Mouse (Mus musculus) right cerebral cortex, postnatal 36 days (tissue): ENCODE measurements around the gene Rps28.
A peak's percentile ranks its signal among the peaks of the same experiment; 100 is the strongest.
"Not testable (repeated sequence)": the region's sequence is repeated elsewhere in the genome, so short reads cannot be mapped to it uniquely, and the experiment has no call there.

Experiments
- DNase-seq, 2 experiments: peaks; one replicate each; pipeline ENCODE4 v3.0.0; 2022; ENCODE audit warnings: low spot score in 2 of 2, mixed read lengths in 1 of 2

Rps28 gene

GRCm38 (mm10) chr17:33824084-33824996 lies at the start of gene Rps28, which contains the start of gene Ndufa7:
TSS of gene Rps28 (minus strand) at chr17:33824562.
TSS of gene Ndufa7 (plus strand) at chr17:33824572.
- peak; percentile 96 for DNase-seq

GRCm38 (mm10) chr17:33873537-33873936 lies 49.2 kb upstream of the Rps28 start, which contains the start of gene Gm7029:
TSS of gene Gm7029 (plus strand) at chr17:33873837.
- DNase-seq: not testable (repeated sequence)

GRCm38 (mm10) chr17:33865330-33866030 lies 41.1 kb upstream of the Rps28 start:
- peak; percentile 80 to 93 for DNase-seq

- no peak for DNase-seq
Measured at GRCm38 (mm10) chr17:33857816-33858215, 33.5 kb upstream of the Rps28 start.

GRCm38 (mm10) chr17:33851331-33851730 lies 27.0 kb upstream of the Rps28 start:
- DNase-seq: no peak

GRCm38 (mm10) chr17:33848139-33848538 lies 23.8 kb upstream of the Rps28 start:
- DNase-seq: no peak

- DNase-seq: no peak
Measured at GRCm38 (mm10) chr17:33844196-33844595, 19.8 kb upstream of the Rps28 start.

GRCm38 (mm10) chr17:33842966-33843795 lies 18.8 kb upstream of the Rps28 start, which contains the start of gene Cd320:
TSS of gene Cd320 (plus strand) at chr17:33843091.
- DNase-seq: peak; percentile 89

GRCm38 (mm10) chr17:33829561-33829960 lies 5.2 kb upstream of the Rps28 start:
- no peak for DNase-seq

GRCm38 (mm10) chr17:33828892-33829291 lies 4.5 kb upstream of the Rps28 start:
- DNase-seq: no peak

GRCm38 (mm10) chr17:33826850-33827249 lies 2.5 kb upstream of the Rps28 start:
- DNase-seq: peak in 1 of 2 experiments; percentile 54

GRCm38 (mm10) chr17:33825462-33825861 lies 1.1 kb upstream of the Rps28 start:
- DNase-seq: no peak

GRCm38 (mm10) chr17:33824997-33825330 lies 602 bp upstream of the Rps28 start:
- not testable (repeated sequence) for DNase-seq

- not testable (repeated sequence) for DNase-seq
Measured at GRCm38 (mm10) chr17:33823171-33823570, 1.2 kb downstream of the Rps28 start.

- no peak for DNase-seq
Measured at GRCm38 (mm10) chr17:33822436-33822959, 1.9 kb downstream of the Rps28 start.

GRCm38 (mm10) chr17:33817969-33818643 lies 6.3 kb downstream of the Rps28 start:
- no peak for DNase-seq

GRCm38 (mm10) chr17:33817184-33817968 lies 7.0 kb downstream of the Rps28 start:
- DNase-seq: peak; percentile 90 to 92

- DNase-seq: no peak
Measured at GRCm38 (mm10) chr17:33816612-33817011, 7.8 kb downstream of the Rps28 start.

GRCm38 (mm10) chr17:33815399-33815798 lies 9.0 kb downstream of the Rps28 start:
- DNase-seq: no peak

GRCm38 (mm10) chr17:33812990-33813389 lies 11.4 kb downstream of the Rps28 start:
- DNase-seq: no peak
